Mouse (Mus musculus) neural tube, embryonic 12.5 days (tissue): ENCODE data around the gene Znrf4. TPM values are rescaled to one million over a fixed set of nuclear protein-coding genes. Genes with fewer than 3 reads are reported as not detected.

ENCODE experiments used
- ATAC-seq: fragments of 200-750 bp; cut with Nextera tagmentation; 2 replicates; pipeline ENCODE4 v1.8.0; 2017; ENCODE audit warnings: low read depth, mild to moderate bottlenecking, moderate TSS enrichment, moderate library complexity; ENCODE audit not compliant: low FRiP score
- H3K27ac ChIP-seq: fragments of 300-500 bp; sonication (generic); 2 replicates; pipeline ENCODE4 v1.5.1; 2016
- H3K27me3 ChIP-seq: fragments of 300-500 bp; sonication (generic); replicated peaks from 2 replicates; pipeline ENCODE4 v1.6.1; 2016; ENCODE audit warnings: mild to moderate bottlenecking
- H3K36me3 ChIP-seq: fragments of 300-500 bp; sonication (generic); 2 replicates; pipeline ENCODE4 v1.6.1; 2016; ENCODE audit warnings: mild to moderate bottlenecking
- H3K4me1 ChIP-seq: fragments of 300-500 bp; sonication (generic); 2 replicates; pipeline ENCODE4 v1.6.1; 2016
- H3K4me2 ChIP-seq: fragments of 300-500 bp; sonication (generic); replicated peaks from 2 replicates; pipeline ENCODE4 v1.6.1; 2016; ENCODE audit warnings: mild to moderate bottlenecking
- H3K4me3 ChIP-seq: fragments of 300-500 bp; sonication (generic); 2 replicates; pipeline ENCODE4 v1.5.1; 2016
- H3K9ac ChIP-seq: fragments of 300-500 bp; sonication (generic); 2 replicates; pipeline ENCODE4 v1.6.1; 2016; ENCODE audit warnings: mild to moderate bottlenecking
- H3K9me3 ChIP-seq: fragments of 300-500 bp; sonication (generic); 2 replicates; pipeline ENCODE4 v1.6.1; 2016; ENCODE audit warnings: mild to moderate bottlenecking
- WGBS: fragments of 180-500 bp; shearing (Covaris S2); methylation state at CpG from one replicate; pipeline ENCODE4 v1.1.7; 2016; 5-methylcytosine and 5-hydroxymethylcytosine counted together
- polyA plus RNA-seq: library from polyadenylated mRNA; unstranded; fragments of >200 nt; fragmentation: Nextera tagmentation; extraction: Ambion mirVana; gene quantifications from 2 replicates; pipeline ENCODE4 v1.2.1, GENCODE M21; 2016

The Znrf4 gene
- polyA plus RNA-seq, 1 experiment from 2014 or later: not detected

DNA sequence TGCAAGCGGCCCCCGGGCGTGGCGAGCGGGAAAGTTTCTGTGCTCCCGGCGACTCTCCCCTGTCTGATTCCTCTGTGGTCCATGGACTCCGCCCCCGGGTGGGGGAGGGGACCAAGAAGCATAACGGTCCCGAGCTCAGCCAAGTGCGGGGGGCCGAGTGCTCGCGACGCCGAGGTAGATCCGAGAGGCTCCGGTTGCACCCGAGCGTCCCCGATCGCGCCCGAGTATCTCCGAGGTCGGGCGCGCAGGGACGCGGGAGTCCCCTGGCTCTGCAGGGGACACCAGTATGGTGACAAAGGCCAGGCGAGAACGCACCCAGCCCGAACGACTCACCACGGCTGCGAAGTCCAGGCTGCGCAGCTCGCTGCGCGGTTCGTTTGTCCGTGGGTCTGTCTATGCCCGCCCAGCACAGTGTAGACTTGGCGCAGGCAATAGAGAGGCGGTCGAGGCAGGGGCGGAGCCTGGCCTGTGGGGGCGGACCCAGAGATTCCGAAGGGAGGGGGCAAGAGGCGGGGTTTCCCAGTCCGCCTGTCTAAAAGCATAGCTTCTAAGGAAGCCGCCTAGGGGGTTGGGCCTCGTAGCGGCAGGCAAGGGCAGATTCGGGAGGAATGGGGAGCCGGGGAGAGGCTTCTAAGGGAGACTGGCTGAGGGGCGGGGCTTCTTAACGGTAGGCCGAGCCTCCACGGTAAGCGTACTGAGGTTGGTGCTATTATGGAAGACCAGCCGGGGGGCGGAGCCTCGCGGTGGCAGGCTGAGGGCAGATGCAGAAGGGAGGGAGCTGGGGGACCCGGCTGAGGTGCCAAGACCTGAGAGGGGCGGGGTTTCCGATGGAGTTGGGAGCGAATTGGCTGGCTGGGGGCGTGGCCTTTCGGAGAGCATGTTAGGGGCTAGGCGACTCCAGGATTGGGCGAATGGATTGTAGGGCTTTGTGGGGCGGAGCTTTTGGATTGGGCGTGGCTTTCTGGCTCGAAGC, 50.2 kb downstream of the Znrf4 start:
- peak overlapping the region; percentile 62 for H3K9ac ChIP-seq
- peak overlapping the region; percentile 91 for H3K4me2 ChIP-seq
- H3K4me3 ChIP-seq: peak overlapping the region; percentile 45
- no peaks in the 10 kb centered on the region for H3K27me3 ChIP-seq
- peak; percentile 93 for ATAC-seq
- WGBS: under 1% methylated on average over 77 of the region's 77 CpGs
- H3K9me3 ChIP-seq: no peaks in the 10 kb centered on the region
- H3K4me1 ChIP-seq: peaks cover 56% of the 10 kb centered on the region
- peak overlapping the region; percentile 72 for H3K27ac ChIP-seq
- H3K36me3 ChIP-seq: peaks cover 17% of the 10 kb centered on the region

Other genes with a start within 250 kb of the Znrf4 start
- 1.5 and 2.0 TPM in 2 replicates for gene Ticam1, start 235.6 kb downstream of the Znrf4 start, polyA plus RNA-seq
- gene Plin3, start 219.6 kb downstream of the Znrf4 start, polyA plus RNA-seq: 29.0 and 31.7 TPM in 2 replicates
- gene Arrdc5, start 212.1 kb downstream of the Znrf4 start, polyA plus RNA-seq: not detected in 2 replicates
- gene Uhrf1, start 209.1 kb downstream of the Znrf4 start, polyA plus RNA-seq: 94.7 and 95.2 TPM in 2 replicates
- gene Kdm4b, start 186.4 kb downstream of the Znrf4 start, polyA plus RNA-seq: 86.1 and 86.7 TPM in 2 replicates
- 294 and 314 TPM in 2 replicates for gene Ptprs, start 35.9 kb downstream of the Znrf4 start, polyA plus RNA-seq
- gene Gm20219, start 42.0 kb upstream of the Znrf4 start, polyA plus RNA-seq: 1.1 and 1.4 TPM in 2 replicates
- gene Safb2, start 72.2 kb upstream of the Znrf4 start, polyA plus RNA-seq: 87.1 and 90.5 TPM in 2 replicates
- 140 and 162 TPM in 2 replicates for gene Safb, start 72.4 kb upstream of the Znrf4 start, polyA plus RNA-seq
- 192 and 202 TPM in 2 replicates for gene 2410015M20Rik, start 97.3 kb upstream of the Znrf4 start, polyA plus RNA-seq
- gene Rpl36, start 101.0 kb upstream of the Znrf4 start, polyA plus RNA-seq: 1,187 and 1,201 TPM in 2 replicates
- gene Lonp1, start 114.5 kb upstream of the Znrf4 start, polyA plus RNA-seq: 53.7 and 54.3 TPM in 2 replicates
- 0.93 and 1.5 TPM in 2 replicates for gene Catsperd, start 115.7 kb upstream of the Znrf4 start, polyA plus RNA-seq
- gene Ranbp3, start 160.9 kb upstream of the Znrf4 start, polyA plus RNA-seq: 105 and 106 TPM in 2 replicates
- gene Ndufa11, start 205.3 kb upstream of the Znrf4 start, polyA plus RNA-seq: 404 and 428 TPM in 2 replicates
- gene Vmac, start 205.6 kb upstream of the Znrf4 start, polyA plus RNA-seq: 15.0 and 16.3 TPM in 2 replicates
- 3.4 and 3.7 TPM in 2 replicates for gene Nrtn, start 245.1 kb upstream of the Znrf4 start, polyA plus RNA-seq